Mouse (Mus musculus): ENCODE results near the gene Notch1. TPM values are rescaled to one million over a fixed set of nuclear protein-coding genes. Genes with fewer than 3 reads are reported as not detected.

Gene Notch1
- total RNA-seq (2015) (37.6 and 43.0 TPM in 2 replicates), total RNA-seq (2017) (22.3 and 48.3 TPM in 2 replicates)

GRCm38 (mm10) chr2:26516275-26516674 lies at the start of gene Notch1:
Gene Notch1, minus strand, starts transcription at chr2:26516663.
- no peak for ATAC-seq (ENCODE audit: poor library complexity, severe bottlenecking)

- peak; percentile 95 for ATAC-seq (ENCODE audit: poor library complexity, severe bottlenecking)
Observed at GRCm38 (mm10) chr2:26566221-26566620, 49.8 kb upstream of the Notch1 start.

GRCm38 (mm10) chr2:26561351-26562016 lies 45.0 kb upstream of the Notch1 start:
- peak; percentile 70 for ATAC-seq (ENCODE audit: poor library complexity, severe bottlenecking)

- no peak for ATAC-seq (ENCODE audit: poor library complexity, severe bottlenecking)
Observed at GRCm38 (mm10) chr2:26560506-26560905, 44.0 kb upstream of the Notch1 start.

GRCm38 (mm10) chr2:26556535-26556993 lies 40.1 kb upstream of the Notch1 start:
- no peak for ATAC-seq (ENCODE audit: poor library complexity, severe bottlenecking)

GRCm38 (mm10) chr2:26555076-26555475 lies 38.6 kb upstream of the Notch1 start:
- no peak for ATAC-seq (ENCODE audit: poor library complexity, severe bottlenecking)

GRCm38 (mm10) chr2:26553904-26554303 lies 37.4 kb upstream of the Notch1 start:
- ATAC-seq (ENCODE audit: poor library complexity, severe bottlenecking), result no peak

- ATAC-seq (ENCODE audit: poor library complexity, severe bottlenecking), result peak; percentile 19; the same call in 1 of the 2 replicates
Observed at GRCm38 (mm10) chr2:26552066-26552465, 35.6 kb upstream of the Notch1 start.

GRCm38 (mm10) chr2:26551446-26551845 lies 35.0 kb upstream of the Notch1 start:
- peak; percentile 46 for ATAC-seq (ENCODE audit: poor library complexity, severe bottlenecking)

- no peak for ATAC-seq (ENCODE audit: poor library complexity, severe bottlenecking)
Observed at GRCm38 (mm10) chr2:26550777-26551176, 34.3 kb upstream of the Notch1 start.

- no peak for ATAC-seq (ENCODE audit: poor library complexity, severe bottlenecking)
Observed at GRCm38 (mm10) chr2:26550205-26550604, 33.7 kb upstream of the Notch1 start.

- ATAC-seq (ENCODE audit: poor library complexity, severe bottlenecking), result peak; percentile 83
Observed at GRCm38 (mm10) chr2:26549801-26550200, 33.3 kb upstream of the Notch1 start.

GRCm38 (mm10) chr2:26547481-26547880 lies 31.0 kb upstream of the Notch1 start:
- ATAC-seq (ENCODE audit: poor library complexity, severe bottlenecking), result no peak

GRCm38 (mm10) chr2:26544265-26544664 lies 27.8 kb upstream of the Notch1 start:
- no peak for ATAC-seq (ENCODE audit: poor library complexity, severe bottlenecking)

- ATAC-seq (ENCODE audit: poor library complexity, severe bottlenecking), result no peak
Observed at GRCm38 (mm10) chr2:26543768-26544167, 27.3 kb upstream of the Notch1 start.

GRCm38 (mm10) chr2:26543155-26543554 lies 26.7 kb upstream of the Notch1 start:
- no peak for ATAC-seq (ENCODE audit: poor library complexity, severe bottlenecking)

- ATAC-seq (ENCODE audit: poor library complexity, severe bottlenecking), result no peak
Observed at GRCm38 (mm10) chr2:26541258-26541910, 24.9 kb upstream of the Notch1 start.

- ATAC-seq (ENCODE audit: poor library complexity, severe bottlenecking), result no peak
Observed at GRCm38 (mm10) chr2:26540721-26541120, 24.3 kb upstream of the Notch1 start.

- ATAC-seq (ENCODE audit: poor library complexity, severe bottlenecking), result no peak
Observed at GRCm38 (mm10) chr2:26539516-26539915, 23.1 kb upstream of the Notch1 start.

GRCm38 (mm10) chr2:26535517-26536045 lies 19.1 kb upstream of the Notch1 start:
- ATAC-seq (ENCODE audit: poor library complexity, severe bottlenecking), result no peak

- peak; percentile 92 for ATAC-seq (ENCODE audit: poor library complexity, severe bottlenecking)
Observed at GRCm38 (mm10) chr2:26534616-26535015, 18.2 kb upstream of the Notch1 start.

GRCm38 (mm10) chr2:26534161-26534560 lies 17.7 kb upstream of the Notch1 start:
- ATAC-seq (ENCODE audit: poor library complexity, severe bottlenecking), result peak; percentile 55

All from megakaryocyte, adult 5-6 weeks (primary cell).